Mouse (Mus musculus): ENCODE results near the gene Prpf19. TPM values are rescaled to one million over a fixed set of nuclear protein-coding genes. Genes with fewer than 3 reads are reported as not detected.

Gene Prpf19
- total and polyA plus RNA-seq, 3 experiments: 216 to 432 (median 243) TPM

DNA sequence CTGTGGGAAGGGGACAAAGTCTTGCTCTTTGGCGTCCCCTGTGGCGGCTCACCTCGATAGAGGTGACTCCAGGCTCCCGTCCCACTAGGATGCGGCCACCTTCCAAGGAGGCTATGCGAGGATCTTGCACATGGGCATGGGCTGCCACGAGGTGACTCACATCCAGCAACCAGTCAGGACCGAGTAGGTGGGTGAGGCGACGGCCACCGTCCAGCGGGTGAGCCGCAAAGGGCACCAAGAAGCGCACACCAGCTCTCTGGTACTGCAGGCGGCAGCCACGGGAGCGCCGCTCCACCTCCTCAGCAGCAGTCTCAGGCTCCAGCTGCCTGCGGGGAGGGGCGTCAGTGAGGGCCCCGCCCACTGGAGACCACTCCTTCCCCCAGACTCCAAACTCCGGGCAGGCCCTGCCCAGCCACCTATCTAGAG, 34.9 kb upstream of the Prpf19 start:
- no peaks in the 10 kb centered on the region for H3K4me1 ChIP-seq (ENCODE audit: control insufficient read depth, insufficient read depth, low read length)
- H3K79me2 ChIP-seq (replicated peaks; ENCODE audit: control insufficient read depth, insufficient read depth, low read length): no peaks in the 10 kb centered on the region
- no peaks in the 10 kb centered on the region for H3K36me3 ChIP-seq (ENCODE audit: control insufficient read depth, insufficient read depth, low read length)
- intact Hi-C loops (cut with DNase I): no loop called here
- H3K4me3 ChIP-seq: no peak overlapping the region
- WGBS: 70% methylated on average over 22 of the region's 22 CpGs
- H3K9ac ChIP-seq (ENCODE audit: low read depth, low read length): no peak overlapping the region
- no peak for DNase-seq
- no peak overlapping the region for H3K27ac ChIP-seq
- H3K27me3 ChIP-seq (ENCODE audit: control insufficient read depth, insufficient read depth, low read length): no peaks in the 10 kb centered on the region
- TF ChIP-seq EP300 (IDR thresholded peaks at IDR 0.05; ENCODE audit: insufficient read depth, low read depth, low read length): no peak
- no peak for TF ChIP-seq POLR2A (IDR thresholded peaks at IDR 0.05; ENCODE audit: insufficient read depth, low read depth, low read length)
- TF ChIP-seq CTCF (IDR thresholded peaks at IDR 0.05): no peak

DNA sequence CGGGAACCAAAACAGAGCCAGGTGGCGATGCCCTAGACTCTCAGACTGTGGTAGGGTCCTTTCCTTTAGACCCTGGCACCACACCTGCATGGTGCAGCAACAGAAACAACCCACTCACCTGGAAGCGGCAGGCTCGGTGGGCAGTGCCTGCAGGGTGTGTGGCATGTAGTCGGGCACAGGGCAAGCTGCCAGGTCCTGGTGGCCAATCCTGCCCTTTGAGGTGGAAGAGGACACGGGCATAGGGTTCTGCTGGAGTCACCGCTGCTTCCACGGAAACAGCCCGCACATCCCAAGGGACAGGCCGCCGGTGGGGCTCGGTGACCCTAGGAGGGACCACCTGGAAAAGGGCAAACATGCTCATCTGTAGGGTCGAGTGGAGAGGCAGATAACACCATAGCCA, 28.7 kb upstream of the Prpf19 start:
- no peaks in the 10 kb centered on the region for H3K79me2 ChIP-seq (replicated peaks; ENCODE audit: control insufficient read depth, insufficient read depth, low read length)
- no peak overlapping the region for H3K27ac ChIP-seq
- intact Hi-C loops (cut with DNase I): no loop called here
- peaks cover 5% of the 10 kb centered on the region for H3K4me1 ChIP-seq (ENCODE audit: control insufficient read depth, insufficient read depth, low read length)
- TF ChIP-seq EP300 (IDR thresholded peaks at IDR 0.05; ENCODE audit: insufficient read depth, low read depth, low read length): no peak
- no peak for TF ChIP-seq CTCF (IDR thresholded peaks at IDR 0.05)
- TF ChIP-seq POLR2A (IDR thresholded peaks at IDR 0.05; ENCODE audit: insufficient read depth, low read depth, low read length): no peak
- H3K4me3 ChIP-seq: no peak overlapping the region
- 92% methylated on average over 13 of the region's 13 CpGs for WGBS
- no peaks in the 10 kb centered on the region for H3K27me3 ChIP-seq (ENCODE audit: control insufficient read depth, insufficient read depth, low read length)
- no peak overlapping the region for H3K9ac ChIP-seq (ENCODE audit: low read depth, low read length)
- H3K36me3 ChIP-seq (ENCODE audit: control insufficient read depth, insufficient read depth, low read length): no peaks in the 10 kb centered on the region
- no peak for DNase-seq

DNA sequence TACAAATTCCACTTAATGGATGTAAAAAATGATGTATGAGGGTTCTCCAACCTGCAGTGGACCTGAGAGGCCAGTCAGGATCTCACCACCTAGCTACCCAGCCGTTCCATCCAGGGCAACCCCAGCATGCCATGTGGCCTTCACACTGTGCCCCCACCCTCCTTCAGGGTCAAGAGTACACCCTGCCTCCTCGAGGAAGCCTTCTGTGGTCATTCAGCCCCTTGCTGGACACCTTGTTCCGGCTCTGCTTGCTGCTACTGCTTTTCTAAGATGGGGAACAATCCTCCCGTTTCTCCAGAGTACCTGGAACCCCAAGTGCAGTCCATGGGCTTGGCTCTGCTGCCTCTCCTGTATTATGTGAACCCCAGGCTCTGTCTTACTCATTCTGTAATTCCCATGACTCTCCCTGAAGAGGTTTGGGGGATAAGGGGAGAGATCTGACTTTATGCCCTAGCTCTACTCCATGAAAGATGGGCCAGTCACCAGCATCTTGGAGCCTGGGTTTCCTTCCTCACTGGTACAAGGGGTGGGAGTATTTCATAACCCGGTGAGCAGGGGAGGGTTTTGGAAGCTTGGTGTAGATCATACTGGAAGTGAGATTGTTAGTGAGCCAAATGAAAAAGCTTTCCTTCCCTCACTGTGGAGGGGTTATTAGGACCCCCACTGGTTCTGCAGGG, 26.9 kb upstream of the Prpf19 start:
- intact Hi-C loops (cut with DNase I): no loop called here
- no peak overlapping the region for H3K27ac ChIP-seq
- 51% methylated on average over 5 of the region's 5 CpGs for WGBS

GRCm38 (mm10) chr19:10868623-10869141, 26.3 kb upstream of the Prpf19 start:
- no peaks in the 10 kb centered on the region for H3K36me3 ChIP-seq (ENCODE audit: control insufficient read depth, insufficient read depth, low read length)
- peaks cover 5% of the 10 kb centered on the region for H3K4me1 ChIP-seq (ENCODE audit: control insufficient read depth, insufficient read depth, low read length)
- H3K4me3 ChIP-seq: peak overlapping the region; percentile 86
- H3K27ac ChIP-seq: no peak overlapping the region
- intact Hi-C loops (cut with DNase I): no loop called here
- 3% methylated on average over 17 of the region's 17 CpGs for WGBS
- no peaks in the 10 kb centered on the region for H3K79me2 ChIP-seq (replicated peaks; ENCODE audit: control insufficient read depth, insufficient read depth, low read length)
- H3K9ac ChIP-seq (ENCODE audit: low read depth, low read length): peak overlapping the region; percentile 80
- no peak for DNase-seq
- TF ChIP-seq CTCF (IDR thresholded peaks at IDR 0.05) (no peak), EP300 (IDR thresholded peaks at IDR 0.05; ENCODE audit: insufficient read depth, low read depth, low read length) (no peak), POLR2A (IDR thresholded peaks at IDR 0.05; ENCODE audit: insufficient read depth, low read depth, low read length) (no peak)
- no peaks in the 10 kb centered on the region for H3K27me3 ChIP-seq (ENCODE audit: control insufficient read depth, insufficient read depth, low read length)

More for the DNA sequence above, 26.9 kb upstream of the Prpf19 start:
- Histone ChIP-seq H3K4me3 (no peak overlapping the region; the same call in 1 of the 2 replicates), H3K4me1 (ENCODE audit: control insufficient read depth, insufficient read depth, low read length) (peaks cover 5% of the 10 kb centered on the region), H3K9ac (ENCODE audit: low read depth, low read length) (no peak overlapping the region), H3K27me3 (ENCODE audit: control insufficient read depth, insufficient read depth, low read length) (no peaks in the 10 kb centered on the region), H3K79me2 (replicated peaks; ENCODE audit: control insufficient read depth, insufficient read depth, low read length) (no peaks in the 10 kb centered on the region), H3K36me3 (ENCODE audit: control insufficient read depth, insufficient read depth, low read length) (no peaks in the 10 kb centered on the region)
- TF ChIP-seq EP300 (IDR thresholded peaks at IDR 0.05; ENCODE audit: insufficient read depth, low read depth, low read length): no peak
- no peak for TF ChIP-seq CTCF (IDR thresholded peaks at IDR 0.05)
- TF ChIP-seq POLR2A (IDR thresholded peaks at IDR 0.05; ENCODE audit: insufficient read depth, low read depth, low read length): no peak
- DNase-seq: no peak

DNA sequence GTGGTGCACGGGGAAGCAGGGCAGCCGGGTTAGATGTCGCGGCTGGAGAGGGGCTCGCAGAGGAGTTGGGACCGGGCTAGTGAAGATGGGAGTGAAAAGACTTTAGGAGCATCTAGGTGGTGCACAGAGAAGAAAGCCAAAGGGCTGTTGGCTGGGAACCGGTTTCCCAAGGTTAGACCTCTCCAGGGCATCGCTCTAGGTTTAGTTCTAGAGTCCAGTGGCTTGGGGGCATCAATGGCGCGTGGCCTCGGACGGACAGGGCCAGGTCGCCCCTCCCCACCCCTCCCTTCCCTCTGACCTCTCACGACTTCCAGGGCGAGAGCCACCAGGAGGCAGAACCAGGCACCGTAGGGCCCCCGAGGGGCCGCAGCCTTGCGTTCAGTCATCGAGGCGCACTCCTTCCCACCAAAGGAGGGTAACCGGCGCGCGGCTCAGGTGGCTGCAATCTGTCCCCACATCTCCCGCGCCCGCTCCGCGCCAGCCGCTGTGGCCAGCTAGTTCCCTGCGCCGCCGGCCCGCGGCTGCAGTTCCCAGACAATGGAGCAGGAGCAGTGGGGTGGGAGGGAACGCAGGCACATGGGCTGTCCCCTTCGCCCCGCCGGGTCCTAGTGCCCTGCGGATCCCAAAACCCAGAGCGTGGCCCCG, 25.7 kb upstream of the Prpf19 start:
- peak; percentile 85 to 87 for DNase-seq
- H3K4me1 ChIP-seq (ENCODE audit: control insufficient read depth, insufficient read depth, low read length): peaks cover 5% of the 10 kb centered on the region
- H3K36me3 ChIP-seq (ENCODE audit: control insufficient read depth, insufficient read depth, low read length): no peaks in the 10 kb centered on the region
- under 1% methylated on average over 43 of the region's 43 CpGs for WGBS
- H3K79me2 ChIP-seq (replicated peaks; ENCODE audit: control insufficient read depth, insufficient read depth, low read length): no peaks in the 10 kb centered on the region
- H3K27ac ChIP-seq: peak overlapping the region; percentile 77; the same call in 1 of the 2 replicates
- no peaks in the 10 kb centered on the region for H3K27me3 ChIP-seq (ENCODE audit: control insufficient read depth, insufficient read depth, low read length)
- peak overlapping the region; percentile 86 for H3K4me3 ChIP-seq
- intact Hi-C loops (cut with DNase I): no loop called here
- H3K9ac ChIP-seq (ENCODE audit: low read depth, low read length): peak overlapping the region; percentile 80
- TF ChIP-seq EP300 (IDR thresholded peaks at IDR 0.05; ENCODE audit: insufficient read depth, low read depth, low read length) (no peak), CTCF (IDR thresholded peaks at IDR 0.05) (peak; percentile 35), POLR2A (IDR thresholded peaks at IDR 0.05; ENCODE audit: insufficient read depth, low read depth, low read length) (0 out of 2 replicates have a peak, but pooled peaks have one; percentile 54)
